Mouse (Mus musculus) G1E (cell line): Measurements from ENCODE around the gene Tada2a. TPM values are rescaled to one million over a fixed set of nuclear protein-coding genes. Genes with fewer than 3 reads are reported as not detected.
A peak's percentile ranks its signal among the peaks of the same experiment; 100 is the strongest.

Source experiments
- ATAC-seq: 2 replicates; pipeline ENCODE4 v1.8.0; 2016; ENCODE audit warnings: mild to moderate bottlenecking; ENCODE audit not compliant: insufficient number of reproducible peaks, poor library complexity, low FRiP score, severe bottlenecking; ENCODE audit errors: extremely low read depth
- DNase-seq: peaks from one replicate; pipeline ENCODE4 v3.0.0; 2012; ENCODE audit warnings: low spot score
- H3K27me3 ChIP-seq: 2 replicates; pipeline ENCODE4 v1.6.1; 2012; ENCODE audit warnings: mild to moderate bottlenecking, low read length, inconsistent platforms; ENCODE audit not compliant: insufficient read depth
- H3K36me3 ChIP-seq: replicated peaks from 2 replicates; pipeline ENCODE3; 2012; ENCODE audit warnings: mild to moderate bottlenecking, inconsistent platforms
- H3K4me1 ChIP-seq: 2 replicates; pipeline ENCODE4 v1.6.1; 2012; ENCODE audit warnings: low read depth, low read length, inconsistent platforms, mixed read lengths; ENCODE audit not compliant: insufficient read depth
- H3K4me3 ChIP-seq: 2 replicates; pipeline ENCODE4 v1.5.1; 2012; ENCODE audit warnings: low read depth, mild to moderate bottlenecking, inconsistent platforms, low read length, moderate library complexity, mixed read lengths
- H3K9me3 ChIP-seq: replicated peaks from 2 replicates; pipeline ENCODE4 v1.6.1; 2012; ENCODE audit warnings: inconsistent platforms
- CTCF ChIP-seq: IDR thresholded peaks from 2 replicates; pipeline ENCODE4 v1.5.1; 2012; ENCODE audit warnings: low read depth, low read length, inconsistent platforms, mixed read lengths
- GATA1 ChIP-seq: IDR thresholded peaks from 2 replicates; pipeline ENCODE4 v1.6.1; 2012; ENCODE audit warnings: borderline replicate concordance, low read length, inconsistent platforms, mixed read lengths
- GATA2 ChIP-seq: IDR thresholded peaks from 2 replicates; pipeline ENCODE4 v1.6.1; 2012; ENCODE audit warnings: low read depth, low read length, inconsistent platforms, borderline replicate concordance
- POLR2AphosphoS5 ChIP-seq: IDR thresholded peaks from 2 replicates; pipeline ENCODE4 v1.6.1; 2012; ENCODE audit warnings: low read depth, low read length, inconsistent platforms; ENCODE audit not compliant: insufficient replicate concordance
- TAL1 ChIP-seq: conservative IDR thresholded peaks from 2 replicates; pipeline ENCODE4 v1.6.1; 2012; ENCODE audit warnings: low read depth, low read length, inconsistent platforms, mixed read lengths
- polyA plus RNA-seq: library from polyadenylated mRNA; stranded (reverse); fragments of >175 nt; gene quantifications from 2 replicates; pipeline ENCODE4 v1.2.3, GENCODE M21; 2012
- total RNA-seq, 2 experiments: library from RNA; stranded (forward) in 1 of 2; stranded (reverse) in 1 of 2; fragments of 200-1000 nt in 1 of 2; fragments of >200 nt in 1 of 2; fragmentation: Nextera tagmentation in 1 of 2; gene quantifications; 2 replicates each; pipeline ENCODE4 v1.2.3; 2014 to 2017

The Tada2a gene
- total RNA-seq (2014; fragmentation: Nextera tagmentation) (18.3 and 18.7 TPM in 2 replicates), total RNA-seq (2017) (18.5 and 19.9 TPM in 2 replicates), polyA plus RNA-seq (1.9 and 2.0 TPM in 2 replicates)

DNA sequence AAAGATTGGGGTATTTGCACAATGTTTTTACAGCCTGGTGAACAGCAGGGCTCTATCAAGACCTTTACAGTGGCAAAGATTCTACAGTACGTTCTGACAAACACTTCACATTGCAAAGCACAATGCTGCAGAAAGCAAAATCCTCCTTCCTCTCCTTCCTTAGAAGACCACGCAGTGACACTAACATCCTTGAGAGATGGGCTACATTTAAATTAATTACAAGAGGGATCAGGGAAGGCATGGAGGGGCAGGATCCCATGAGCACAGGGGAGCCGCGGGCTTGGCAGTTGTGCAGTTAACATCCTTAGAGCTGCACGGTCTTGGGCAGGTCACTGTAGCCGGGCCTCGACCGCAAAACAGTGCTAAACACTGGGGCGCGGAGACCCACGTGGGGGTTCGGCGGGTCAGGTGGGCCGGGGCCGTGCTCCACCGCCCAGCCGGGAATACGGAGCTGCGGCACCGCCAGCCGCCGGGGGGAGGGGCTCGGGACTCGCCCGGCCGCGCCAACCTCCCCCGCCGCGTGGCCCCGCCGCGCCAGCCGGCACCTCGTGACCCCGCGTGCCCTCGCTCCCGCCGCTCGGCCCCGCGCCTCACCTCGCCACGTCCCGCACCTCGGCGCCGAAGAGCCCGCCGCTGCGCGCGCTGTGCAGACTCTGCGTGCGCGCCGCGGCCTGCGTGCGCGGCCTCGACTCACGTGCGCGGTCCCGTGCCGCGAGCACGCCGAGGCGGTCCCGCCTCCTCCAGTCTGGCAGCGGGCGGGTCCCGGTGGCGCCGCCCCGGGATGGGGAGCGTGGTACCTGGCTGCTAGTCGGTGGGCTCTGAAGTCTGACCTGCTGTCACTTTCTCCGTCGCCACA, at the start of gene Tada2a, which contains the start of gene Acaca:
Gene Tada2a, minus strand, starts transcription at position 658 of the 856 bp plus-strand sequence.
Gene Acaca, plus strand, starts transcription at position 730 of the 856 bp plus-strand sequence.
- TF ChIP-seq GATA2 (no peak), POLR2AphosphoS5 (no peak), TAL1 (no peak), CTCF (no peak), GATA1 (no peak)
- ATAC-seq: peak; percentile 34; the same call in 1 of the 2 replicates

DNA sequence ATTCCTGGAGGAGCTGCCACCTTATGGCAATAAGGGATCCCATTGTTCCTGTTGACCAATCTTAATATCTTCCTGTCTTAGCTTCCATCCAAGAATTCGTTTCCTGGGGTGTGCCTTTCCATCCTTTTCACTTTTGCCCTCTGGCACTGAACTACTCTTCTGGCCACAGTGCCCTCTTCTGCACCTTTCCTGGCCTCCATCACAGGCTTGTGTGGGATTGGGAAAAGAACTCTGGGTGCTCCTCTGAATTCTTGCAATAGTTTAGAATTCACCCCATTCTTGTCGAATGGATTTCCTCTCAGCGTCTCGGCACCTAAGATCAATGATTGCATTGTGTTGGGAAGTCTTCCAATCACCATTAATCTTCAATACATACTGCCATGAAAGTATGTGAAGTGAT, 49.2 kb upstream of the Tada2a start:
- DNase-seq: no peak
- no peak for ATAC-seq
- H3K4me1 ChIP-seq: peaks cover 36% of the 10 kb centered on the region

More for the DNA sequence above, at the start of gene Tada2a, which contains the start of gene Acaca:
- H3K4me1 ChIP-seq: peaks cover 18% of the 10 kb centered on the region
- peaks cover 33% of the 10 kb centered on the region for H3K36me3 ChIP-seq
- peak; percentile 78 for DNase-seq
- no peaks in the 10 kb centered on the region for H3K9me3 ChIP-seq
- H3K4me3 ChIP-seq: peak within 1 kb of the TSS; percentile 94
- H3K27me3 ChIP-seq: peaks cover 17% of the 10 kb centered on the region

DNA sequence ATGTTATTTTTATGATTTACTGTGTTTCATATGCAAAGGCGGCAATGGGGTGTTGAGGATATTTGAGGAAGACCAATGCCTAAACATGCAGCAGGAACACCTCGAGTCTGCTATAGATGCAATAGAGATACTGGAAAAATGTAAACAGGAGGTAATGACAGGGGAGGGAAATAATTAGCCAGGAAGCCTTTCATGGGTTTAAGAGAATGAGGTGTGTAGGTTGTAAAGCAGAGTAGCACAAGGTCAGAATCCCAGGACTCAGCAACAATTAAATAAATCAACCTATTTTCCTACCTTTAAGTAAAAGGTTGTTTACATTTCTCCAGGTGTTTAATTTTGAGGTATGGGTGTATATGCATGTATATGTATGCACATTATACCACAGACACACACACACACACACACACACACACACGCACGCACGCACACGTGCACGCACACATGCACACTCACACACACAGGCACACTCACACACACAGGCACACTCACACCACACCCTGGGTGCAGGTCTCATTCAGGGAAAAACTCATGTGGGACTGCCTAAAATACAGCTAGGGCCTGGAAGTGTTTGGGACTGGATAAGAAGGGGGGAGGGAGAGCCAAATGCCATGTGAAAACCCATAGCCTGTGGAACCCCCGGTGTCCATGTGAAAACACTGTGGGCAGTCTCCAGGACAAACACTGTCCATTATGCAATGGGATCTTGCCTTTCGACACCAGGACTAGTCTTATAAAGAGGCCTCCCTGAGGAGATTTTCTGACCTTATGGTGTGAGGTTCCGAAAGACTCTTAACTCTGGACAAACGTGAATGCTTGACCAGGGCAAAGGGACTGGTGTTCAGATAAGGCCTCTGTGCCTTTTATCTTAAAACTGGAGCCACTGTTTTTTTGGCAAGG, 43.4 kb upstream of the Tada2a start:
- no peaks in the 10 kb centered on the region for H3K9me3 ChIP-seq
- peaks cover 20% of the 10 kb centered on the region for H3K4me1 ChIP-seq
- H3K4me3 ChIP-seq: no peak overlapping the region
- ATAC-seq: no peak
- TF ChIP-seq GATA2 (no peak), CTCF (no peak), POLR2AphosphoS5 (no peak), GATA1 (no peak), TAL1 (no peak)
- H3K27me3 ChIP-seq: peaks cover 3% of the 10 kb centered on the region; the same call in 1 of the 2 replicates
- no peak for DNase-seq
- no peaks in the 10 kb centered on the region for H3K36me3 ChIP-seq

More for the DNA sequence above, 49.2 kb upstream of the Tada2a start:
- Histone ChIP-seq H3K36me3 (peaks cover 11% of the 10 kb centered on the region), H3K4me3 (no peak overlapping the region), H3K9me3 (no peaks in the 10 kb centered on the region), H3K27me3 (no peaks in the 10 kb centered on the region)
- TF ChIP-seq POLR2AphosphoS5 (no peak), TAL1 (no peak), CTCF (no peak), GATA1 (no peak)

DNA sequence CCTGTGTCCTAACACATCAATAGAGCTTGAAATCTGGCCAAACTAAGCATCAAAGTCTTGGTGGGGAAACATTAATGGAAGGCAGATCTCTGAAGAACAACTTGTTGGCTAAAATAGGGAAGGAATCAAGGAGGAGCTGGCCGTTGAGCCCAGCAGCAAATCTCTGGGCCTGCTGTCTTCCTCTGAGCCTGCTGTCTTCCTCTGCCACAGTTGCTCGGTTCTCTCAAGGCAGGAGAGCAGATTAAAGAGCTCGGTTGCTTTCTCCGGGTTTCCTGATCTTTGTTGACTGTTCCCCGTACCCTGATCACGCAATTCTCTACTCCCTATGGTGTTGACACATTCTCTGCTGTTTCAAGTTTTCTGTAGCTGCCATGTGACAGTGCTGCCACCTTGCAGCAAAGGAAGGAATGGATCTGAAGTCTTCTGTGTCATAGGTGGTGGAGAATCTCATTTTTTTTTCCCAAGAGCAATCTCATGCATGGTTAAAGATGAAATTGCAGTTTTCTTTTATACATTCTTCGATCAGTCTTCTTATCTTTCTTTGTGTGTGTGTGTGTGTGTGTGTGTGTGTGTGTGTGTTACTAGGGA, 39.4 kb upstream of the Tada2a start:
- TF ChIP-seq TAL1 (no peak), POLR2AphosphoS5 (no peak), GATA2 (no peak), CTCF (no peak), GATA1 (no peak)
- Histone ChIP-seq H3K9me3 (no peaks in the 10 kb centered on the region), H3K4me3 (no peak overlapping the region), H3K4me1 (peaks cover 9% of the 10 kb centered on the region), H3K27me3 (peaks cover 16% of the 10 kb centered on the region), H3K36me3 (no peaks in the 10 kb centered on the region)
- no peak for DNase-seq
- no peak for ATAC-seq

GRCm38 (mm10) chr11:84167046-84167526, 37.7 kb upstream of the Tada2a start, which contains the start of gene Gm11437:
Gene Gm11437, minus strand, starts transcription at chr11:84167476.
- ATAC-seq (no peak), DNase-seq (no peak)
- TF ChIP-seq GATA2 (no peak), CTCF (no peak), TAL1 (no peak), POLR2AphosphoS5 (no peak), GATA1 (no peak)
- Histone ChIP-seq H3K27me3 (peaks cover 18% of the 10 kb centered on the region), H3K4me3 (no peak within 1 kb of the TSS), H3K4me1 (peaks cover 3% of the 10 kb centered on the region; the same call in 1 of the 2 replicates), H3K36me3 (no peaks in the 10 kb centered on the region), H3K9me3 (no peaks in the 10 kb centered on the region)
